Mouse (Mus musculus) midbrain, embryonic 10.5 days (tissue): ENCODE data around the gene Tmcc1. TPM values are rescaled to one million over a fixed set of nuclear protein-coding genes. Genes with fewer than 3 reads are reported as not detected.
"Not testable (repeated sequence)": the region's sequence is repeated elsewhere in the genome, so short reads cannot be mapped to it uniquely, and the experiment has no call there.

Source experiments
- DNase-seq: peaks from one replicate; pipeline ENCODE4 v3.0.0-alpha.2; 2017; ENCODE audit warnings: low spot score
- H3K27ac ChIP-seq: fragments of 300-500 bp; sonication (generic); replicated peaks from 2 replicates; pipeline ENCODE4 v1.5.1; 2016; ENCODE audit warnings: mild to moderate bottlenecking
- H3K27me3 ChIP-seq: fragments of 300-500 bp; sonication (generic); 2 replicates; pipeline ENCODE4 v1.6.1; 2016; ENCODE audit warnings: low read depth, mild to moderate bottlenecking; ENCODE audit not compliant: poor library complexity, severe bottlenecking
- H3K36me3 ChIP-seq: fragments of 300-500 bp; sonication (generic); 2 replicates; pipeline ENCODE4 v1.6.1; 2016; ENCODE audit warnings: mild to moderate bottlenecking, moderate library complexity
- H3K4me1 ChIP-seq: fragments of 300-500 bp; sonication (generic); 2 replicates; pipeline ENCODE4 v1.6.1; 2016
- H3K4me3 ChIP-seq: fragments of 300-500 bp; sonication (generic); 2 replicates; pipeline ENCODE4 v1.5.1; 2016; ENCODE audit warnings: mild to moderate bottlenecking, moderate library complexity
- H3K9me3 ChIP-seq: fragments of 300-500 bp; sonication (generic); replicated peaks from 2 replicates; pipeline ENCODE4 v1.6.1; 2016; ENCODE audit warnings: mild to moderate bottlenecking
- WGBS: fragments of 180-500 bp; shearing (Covaris S2); methylation state at CpG from one replicate; pipeline ENCODE4 v1.1.7; 2016; 5-methylcytosine and 5-hydroxymethylcytosine counted together
- polyA plus RNA-seq: library from polyadenylated mRNA; unstranded; fragments of >200 nt; fragmentation: Nextera tagmentation; extraction: Ambion mirVana; gene quantifications from 2 replicates; pipeline ENCODE4 v1.2.1, GENCODE M21; 2016

Tmcc1 gene
- polyA plus RNA-seq, 1 experiment from 2014 or later, result 14.9 TPM

- H3K27me3 ChIP-seq, result no peaks in the 10 kb centered on the region
- peaks cover 30% of the 10 kb centered on the region for H3K4me1 ChIP-seq
- H3K9me3 ChIP-seq, result no peaks in the 10 kb centered on the region
- DNase-seq, result no peak
- WGBS, result 86% methylated on average over 1 of the region's 1 CpGs
- 0 out of 2 replicates have a peak, but pooled peaks cover 8% of the 10 kb centered on the region for H3K36me3 ChIP-seq
- H3K27ac ChIP-seq, result no peak overlapping the region
- H3K4me3 ChIP-seq, result no peak overlapping the region
Observed at GRCm38 (mm10) chr6:116189417-116189816, 3.9 kb downstream of the Tmcc1 start.

GRCm38 (mm10) chr6:116186485-116186884 is 6.8 kb downstream of the Tmcc1 start:
- no peaks in the 10 kb centered on the region for H3K9me3 ChIP-seq
- H3K27me3 ChIP-seq, result no peaks in the 10 kb centered on the region
- H3K4me3 ChIP-seq, result no peak overlapping the region
- WGBS, result 62% methylated on average over 2 of the region's 2 CpGs
- peaks cover 12% of the 10 kb centered on the region; the same call in 1 of the 2 replicates for H3K36me3 ChIP-seq
- H3K4me1 ChIP-seq, result peaks cover 10% of the 10 kb centered on the region
- DNase-seq, result no peak
- no peak overlapping the region for H3K27ac ChIP-seq

- H3K27me3 ChIP-seq, result no peaks in the 10 kb centered on the region
- 87% methylated on average over 5 of the region's 5 CpGs for WGBS
- no peak overlapping the region for H3K4me3 ChIP-seq
- no peaks in the 10 kb centered on the region for H3K4me1 ChIP-seq
- no peak for DNase-seq
- no peaks in the 10 kb centered on the region for H3K9me3 ChIP-seq
- peaks cover 23% of the 10 kb centered on the region for H3K36me3 ChIP-seq
- no peak overlapping the region for H3K27ac ChIP-seq
Observed at GRCm38 (mm10) chr6:116183509-116183908, 9.8 kb downstream of the Tmcc1 start.

- 70% methylated on average over 3 of the region's 3 CpGs for WGBS
- Histone ChIP-seq H3K36me3 (peaks cover 30% of the 10 kb centered on the region), H3K27me3 (no peaks in the 10 kb centered on the region)
Observed at GRCm38 (mm10) chr6:116180731-116181130, 12.6 kb downstream of the Tmcc1 start.

GRCm38 (mm10) chr6:116178376-116178775 is 14.9 kb downstream of the Tmcc1 start:
- Histone ChIP-seq H3K27me3 (no peaks in the 10 kb centered on the region), H3K4me1 (no peaks in the 10 kb centered on the region), H3K36me3 (peaks cover 37% of the 10 kb centered on the region), H3K4me3 (no peak overlapping the region), H3K27ac (no peak overlapping the region), H3K9me3 (no peaks in the 10 kb centered on the region)
- 89% methylated on average over 2 of the region's 2 CpGs for WGBS
- DNase-seq, result no peak

More at GRCm38 (mm10) chr6:116180731-116181130, 12.6 kb downstream of the Tmcc1 start:
- no peak overlapping the region for H3K4me3 ChIP-seq
- no peak overlapping the region for H3K27ac ChIP-seq
- H3K4me1 ChIP-seq, result no peaks in the 10 kb centered on the region
- no peak for DNase-seq
- no peaks in the 10 kb centered on the region for H3K9me3 ChIP-seq

- not testable (repeated sequence) for H3K4me3 ChIP-seq, H3K27ac ChIP-seq, H3K4me1 ChIP-seq, DNase-seq, H3K9me3 ChIP-seq, H3K27me3 ChIP-seq
- WGBS, result 66% methylated on average over 37 of the region's 37 CpGs
- H3K36me3 ChIP-seq, result peaks cover 20% of the 10 kb centered on the region
Observed at GRCm38 (mm10) chr6:116173511-116174099, 19.7 kb downstream of the Tmcc1 start.

GRCm38 (mm10) chr6:116166383-116166782 is 26.9 kb downstream of the Tmcc1 start:
- 86% methylated on average over 1 of the region's 1 CpGs for WGBS
- Histone ChIP-seq H3K4me1 (no peaks in the 10 kb centered on the region), H3K27me3 (no peaks in the 10 kb centered on the region), H3K27ac (no peak overlapping the region), H3K4me3 (no peak overlapping the region), H3K36me3 (peaks cover 22% of the 10 kb centered on the region), H3K9me3 (no peaks in the 10 kb centered on the region)
- no peak for DNase-seq

GRCm38 (mm10) chr6:116154854-116155624 is 38.2 kb downstream of the Tmcc1 start:
- no peak for DNase-seq
- peaks cover 6% of the 10 kb centered on the region; the same call in 1 of the 2 replicates for H3K36me3 ChIP-seq

GRCm38 (mm10) chr6:116147386-116147785 is 45.9 kb downstream of the Tmcc1 start:
- Histone ChIP-seq H3K4me3 (no peak overlapping the region), H3K4me1 (peaks cover 7% of the 10 kb centered on the region), H3K27ac (no peak overlapping the region), H3K36me3 (no peaks in the 10 kb centered on the region), H3K9me3 (no peaks in the 10 kb centered on the region), H3K27me3 (no peaks in the 10 kb centered on the region)
- 91% methylated on average over 1 of the region's 1 CpGs for WGBS
- no peak for DNase-seq

More at GRCm38 (mm10) chr6:116154854-116155624, 38.2 kb downstream of the Tmcc1 start:
- Histone ChIP-seq H3K27me3 (no peaks in the 10 kb centered on the region), H3K9me3 (no peaks in the 10 kb centered on the region), H3K4me3 (no peak overlapping the region), H3K27ac (peak overlapping the region; percentile 55), H3K4me1 (peaks cover 28% of the 10 kb centered on the region)
- WGBS, result 43% methylated on average over 3 of the region's 3 CpGs

- no peak for DNase-seq
- Histone ChIP-seq H3K27ac (no peak overlapping the region), H3K36me3 (no peaks in the 10 kb centered on the region), H3K4me1 (peaks cover 29% of the 10 kb centered on the region), H3K9me3 (no peaks in the 10 kb centered on the region), H3K4me3 (no peak overlapping the region), H3K27me3 (no peaks in the 10 kb centered on the region)
- WGBS, result 84% methylated on average over 2 of the region's 2 CpGs
Observed at GRCm38 (mm10) chr6:116141696-116142095, 51.6 kb downstream of the Tmcc1 start.

- H3K4me1 ChIP-seq, result peaks cover 26% of the 10 kb centered on the region
- no peaks in the 10 kb centered on the region for H3K9me3 ChIP-seq
- H3K27me3 ChIP-seq, result no peaks in the 10 kb centered on the region
- no peak overlapping the region for H3K4me3 ChIP-seq
- no peak overlapping the region for H3K27ac ChIP-seq
- no peak for DNase-seq
- no peaks in the 10 kb centered on the region for H3K36me3 ChIP-seq
Observed at GRCm38 (mm10) chr6:116140782-116141181, 52.5 kb downstream of the Tmcc1 start.

- no peaks in the 10 kb centered on the region for H3K36me3 ChIP-seq
- WGBS, result 64% methylated on average over 2 of the region's 2 CpGs
- H3K4me3 ChIP-seq, result no peak overlapping the region
- no peak for DNase-seq
- H3K27ac ChIP-seq, result no peak overlapping the region
- H3K9me3 ChIP-seq, result no peaks in the 10 kb centered on the region
- H3K27me3 ChIP-seq, result no peaks in the 10 kb centered on the region
- H3K4me1 ChIP-seq, result peaks cover 26% of the 10 kb centered on the region
Observed at GRCm38 (mm10) chr6:116139143-116139856, 54.0 kb downstream of the Tmcc1 start.
